12 mouse cellular contexts compared by ENCODE assay signal in genomic region chr12:31784291-31784690, GRCm38 (mm10).
"Had no signal": no experiment of that assay in that cellular context is flagged by ENCODE, and none has a peak within 500 bp of the region (broad histone marks: within the 10 kb centered on the region; RNA-seq: fewer than 3 reads in every experiment).

No protein-coding gene starts in this region.

- H3K36me3 ChIP-seq: midbrain, embryonic 12.5 days; neural tube, embryonic 15.5 days had no signal

- H3K27me3 ChIP-seq: limb, embryonic 13.5 days; midbrain, embryonic 12.5 days; neural tube, embryonic 15.5 days had no signal

- H3K4me3 ChIP-seq: limb, embryonic 13.5 days; midbrain, embryonic 12.5 days; myocyte; neural tube, embryonic 15.5 days had no signal

- H3K9me3 ChIP-seq: limb, embryonic 13.5 days; midbrain, embryonic 12.5 days; neural tube, embryonic 15.5 days had no signal

- H3K4me1 ChIP-seq: limb, embryonic 13.5 days; midbrain, embryonic 12.5 days; neural tube, embryonic 15.5 days had no signal

- H3K4me2 ChIP-seq: limb, embryonic 13.5 days; midbrain, embryonic 12.5 days; neural tube, embryonic 15.5 days had no signal

- H3K9ac ChIP-seq: limb, embryonic 13.5 days; liver, embryonic 14.5 days; midbrain, embryonic 12.5 days; neural tube, embryonic 15.5 days had no signal

- H3K27ac ChIP-seq: kidney, postnatal 0 days; limb, embryonic 13.5 days; liver, embryonic 14.5 days; midbrain, embryonic 12.5 days; neural tube, embryonic 15.5 days; stomach, postnatal 0 days had no signal

- DNase-seq: kidney, postnatal 36 days; layer of hippocampus, adult 9-11 months; layer of hippocampus, postnatal 36 days; lung, adult 18-20 months; thymus, postnatal 14 days had no signal
